Mouse (Mus musculus) heart, adult 8-10 months (tissue): ENCODE results near the gene Trappc10. TPM values are rescaled to one million over a fixed set of nuclear protein-coding genes. Genes with fewer than 3 reads are reported as not detected.
"Not testable (repeated sequence)": the region's sequence is repeated elsewhere in the genome, so short reads cannot be mapped to it uniquely, and the experiment has no call there.

Experiments used
- DNase-seq: peaks from one replicate; pipeline ENCODE4 v3.0.0; 2022; ENCODE audit warnings: low spot score
- total RNA-seq, 4 experiments: library from RNA; stranded (reverse); gene quantifications; 2 replicates each; pipeline ENCODE4 v1.2.4; 2022

The Trappc10 gene
- total RNA-seq, 4 experiments from 2014 or later: 43.6 to 62.3 (median 52.9) TPM

DNA sequence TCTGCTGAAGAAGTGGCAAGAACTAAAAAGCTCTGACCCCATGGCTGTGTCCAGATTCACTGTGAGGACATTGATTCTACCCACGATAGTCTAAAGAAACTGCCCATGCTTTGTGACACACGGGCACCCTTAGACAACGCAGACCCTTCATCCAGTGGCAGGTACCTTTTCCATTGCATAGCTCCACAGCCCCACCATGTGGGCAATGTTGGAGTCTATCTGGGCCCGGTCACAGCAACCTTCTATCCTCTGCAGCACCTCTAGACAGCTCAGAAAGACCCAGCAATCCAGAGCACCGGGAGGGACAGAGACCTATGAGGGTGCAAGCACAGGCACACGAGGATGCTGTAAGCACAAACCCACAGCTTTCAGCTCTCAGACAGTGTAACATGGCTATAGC lies 33.1 kb downstream of the Trappc10 start:
- DNase-seq: no peak

GRCm38 (mm10) chr10:78201182-78201581 lies 43.3 kb downstream of the Trappc10 start:
- no peak for DNase-seq

DNA sequence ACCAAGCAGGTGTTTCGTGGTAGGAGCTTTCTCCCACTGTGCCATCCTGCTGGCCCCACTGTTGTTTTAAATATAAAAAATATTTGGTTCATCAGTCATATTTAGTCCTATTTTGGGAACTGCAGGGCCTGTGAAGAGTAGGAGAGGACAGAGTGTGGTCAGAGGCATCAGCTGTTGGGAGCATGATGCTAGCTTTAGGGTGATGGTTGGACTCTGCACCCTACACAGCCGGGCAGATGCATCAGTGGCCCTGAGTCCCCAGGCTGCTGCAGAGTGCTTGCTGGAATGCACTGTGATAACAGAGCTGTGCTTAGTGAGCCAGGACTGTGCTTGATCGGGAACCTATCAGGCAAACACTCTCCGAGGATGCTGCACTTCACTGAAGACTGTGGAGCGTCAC lies 51.5 kb downstream of the Trappc10 start:
- no peak for DNase-seq

DNA sequence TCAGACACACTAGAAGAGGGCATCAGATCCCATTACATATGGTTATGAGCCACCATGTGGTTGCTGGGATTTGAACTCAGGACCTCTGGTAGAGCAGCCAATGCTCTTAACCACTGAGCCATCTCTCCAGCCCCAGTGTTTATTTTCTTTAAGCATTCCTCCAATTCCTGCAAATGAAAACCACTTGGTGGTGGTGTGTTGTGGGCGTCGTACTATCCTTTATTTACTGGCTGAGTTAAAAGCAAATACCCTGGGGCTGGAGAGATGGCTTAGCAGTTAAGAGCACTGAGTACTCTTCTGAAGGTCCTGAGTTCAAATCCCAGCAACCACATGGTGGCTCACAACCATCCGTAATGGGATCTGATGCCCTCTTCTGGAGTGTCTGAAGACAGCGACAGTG lies 58.4 kb downstream of the Trappc10 start:
- not testable (repeated sequence) for DNase-seq

- DNase-seq: no peak
These were observed 59.1 kb downstream of the Trappc10 start for GRCm38 (mm10) chr10:78185381-78185725.

- DNase-seq: peak; percentile 89
These were observed 59.7 kb downstream of the Trappc10 start, which contains the start of gene Pwp2 for GRCm38 (mm10) chr10:78184531-78185380. Pwp2 (minus strand) TSS chr10:78185149.

DNA sequence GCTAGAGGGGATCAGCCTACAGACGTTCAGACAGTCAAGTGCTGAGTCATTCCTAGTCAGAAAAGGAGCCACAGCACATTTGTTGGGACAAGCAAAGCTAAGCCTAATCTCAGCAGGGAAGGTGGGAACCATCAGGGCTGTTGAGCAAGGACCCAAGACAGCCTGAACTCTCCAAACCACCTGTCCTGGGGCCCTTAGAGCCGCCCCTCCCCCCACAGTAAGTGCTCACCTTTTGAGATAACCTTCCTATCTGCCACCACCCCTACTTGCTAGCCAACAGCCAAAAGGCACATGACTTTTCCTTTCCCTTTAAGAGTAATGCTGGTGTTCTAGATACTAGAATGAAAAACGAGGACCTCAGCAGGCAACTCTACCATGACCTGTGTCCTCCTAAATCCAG lies 60.9 kb downstream of the Trappc10 start:
- no peak for DNase-seq

DNA sequence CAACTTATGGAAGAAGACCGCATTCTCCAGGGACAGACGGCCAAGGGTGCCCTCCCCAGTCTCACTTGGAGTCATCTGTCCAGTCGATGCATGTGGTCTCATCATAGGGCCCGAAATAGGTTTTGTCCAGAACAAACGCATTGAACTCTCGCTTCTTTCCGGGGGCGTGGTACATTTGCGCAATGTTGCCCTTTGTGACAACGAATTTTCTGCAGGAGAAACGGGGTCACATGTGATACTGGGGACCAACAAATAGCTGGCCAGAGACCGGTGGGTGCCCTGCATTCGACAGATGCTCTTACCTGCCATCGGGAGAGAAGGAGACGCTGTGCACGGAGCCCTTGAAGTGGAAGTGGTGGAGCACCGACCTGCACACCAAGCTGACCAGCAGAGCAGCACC lies 62.1 kb downstream of the Trappc10 start:
- DNase-seq: no peak

- no peak for DNase-seq
These were observed 70.0 kb downstream of the Trappc10 start for GRCm38 (mm10) chr10:78174474-78174873.

GRCm38 (mm10) chr10:78171581-78171980 lies 72.9 kb downstream of the Trappc10 start:
- no peak for DNase-seq

DNA sequence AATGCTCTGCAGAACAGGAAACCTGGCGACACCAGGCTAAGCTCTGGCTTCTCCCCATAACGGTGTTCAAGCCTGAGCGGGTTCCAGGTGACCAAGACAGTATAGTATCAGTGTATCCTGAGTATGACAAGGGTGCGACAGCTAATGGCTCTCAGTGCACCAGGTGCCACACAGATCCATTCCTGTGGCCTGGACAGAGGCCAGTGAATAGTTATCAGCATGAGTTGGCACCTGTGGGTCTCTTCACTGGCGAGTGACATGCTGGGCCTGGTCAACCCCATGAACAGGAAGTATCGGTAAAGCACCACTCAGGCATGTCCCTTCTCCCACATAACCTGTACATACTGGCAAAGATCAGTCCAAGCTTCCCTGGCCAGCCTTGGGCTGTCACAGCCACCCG lies 73.4 kb downstream of the Trappc10 start:
- DNase-seq: no peak

GRCm38 (mm10) chr10:78170445-78170844 lies 74.0 kb downstream of the Trappc10 start:
- no peak for DNase-seq

DNA sequence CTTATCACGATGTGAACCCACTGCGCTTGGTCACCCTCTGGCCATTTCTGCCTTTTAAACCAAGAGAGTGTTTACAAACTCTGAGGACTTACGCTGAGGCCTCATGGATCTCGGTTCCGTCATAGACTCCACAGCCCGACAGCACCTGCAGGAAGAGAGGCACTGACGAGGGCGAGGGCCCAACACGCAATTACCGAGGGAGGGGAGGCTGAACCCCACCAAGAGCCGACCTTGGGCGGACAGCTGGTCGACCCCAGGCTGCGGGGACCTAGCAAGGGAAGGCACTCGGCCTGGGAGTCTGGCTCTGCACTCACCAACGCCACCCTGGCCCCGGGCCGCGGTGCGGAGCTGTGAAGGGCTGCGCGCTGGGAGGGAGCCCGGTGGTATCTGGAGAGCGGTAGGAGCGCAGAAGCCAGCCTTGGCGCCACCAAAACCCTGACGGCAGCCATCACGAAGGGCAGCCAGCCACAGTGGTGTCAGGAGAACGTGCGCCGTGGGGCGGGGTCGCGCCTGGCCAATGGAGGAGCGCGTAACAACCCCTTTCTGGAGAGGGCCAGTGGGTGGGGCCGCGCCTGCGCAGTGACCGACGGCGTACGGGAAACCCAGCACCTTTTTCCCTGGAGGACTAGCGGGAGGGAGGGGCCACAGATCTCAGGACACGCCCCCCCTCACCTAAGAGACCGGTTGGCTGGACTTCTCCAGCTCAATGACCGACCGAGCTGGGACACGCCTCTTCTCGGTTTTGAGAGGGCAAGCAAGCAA lies 75.0 kb downstream of the Trappc10 start, which contains the start of gene D10Jhu81e:
TSS of gene D10Jhu81e (minus strand) at position 502 of the 762 bp plus-strand sequence.
- DNase-seq: peak; percentile 99

- DNase-seq: no peak
These were observed 75.6 kb downstream of the Trappc10 start for GRCm38 (mm10) chr10:78168792-78169191.

DNA sequence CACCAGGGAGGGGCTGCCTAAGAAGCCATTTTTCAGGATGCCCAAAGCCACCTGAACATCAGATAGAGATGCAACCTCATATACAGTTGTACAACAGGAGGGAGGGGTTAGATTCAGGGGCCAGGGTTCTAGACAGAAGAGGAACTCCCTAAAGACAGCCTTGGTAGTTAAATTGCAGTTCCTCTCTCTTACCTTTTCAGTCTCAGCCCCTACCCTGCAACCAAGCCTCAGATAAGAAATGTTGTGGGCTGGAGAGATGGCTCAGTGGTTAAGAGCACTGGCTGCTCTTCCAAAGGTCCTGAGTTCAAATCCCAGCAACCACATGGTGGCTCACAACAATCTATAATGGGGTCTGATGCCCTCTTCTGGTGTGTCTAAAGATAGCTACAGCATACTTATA lies 76.7 kb downstream of the Trappc10 start:
- no peak for DNase-seq

- no peak for DNase-seq
These were observed 77.1 kb downstream of the Trappc10 start for GRCm38 (mm10) chr10:78167333-78167732.

GRCm38 (mm10) chr10:78165256-78166005 lies 79.0 kb downstream of the Trappc10 start:
- DNase-seq: no peak

DNA sequence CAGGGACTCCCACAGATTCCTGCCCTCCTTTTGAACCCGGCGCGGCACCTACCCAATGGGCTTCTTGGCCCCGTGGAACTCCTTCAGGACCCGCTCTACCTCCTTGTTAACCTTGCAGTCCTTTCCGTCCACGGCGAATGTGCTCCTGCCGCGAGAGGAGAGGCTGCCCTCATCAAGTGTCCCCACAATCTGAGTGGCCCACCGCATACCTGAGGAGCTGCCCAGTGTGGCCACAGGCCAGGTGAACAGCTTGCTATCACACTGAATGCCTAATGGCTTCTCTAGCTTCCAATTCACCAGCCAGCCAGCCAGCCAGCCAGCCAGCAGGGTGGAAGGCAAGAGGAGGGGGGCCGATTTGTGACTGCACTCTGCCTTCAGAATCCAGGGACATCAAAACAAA lies 79.7 kb downstream of the Trappc10 start:
- DNase-seq: no peak

GRCm38 (mm10) chr10:78163923-78164322 lies 80.5 kb downstream of the Trappc10 start:
- DNase-seq: peak; percentile 79

GRCm38 (mm10) chr10:78163241-78163640 lies 81.2 kb downstream of the Trappc10 start:
- DNase-seq: no peak

DNA sequence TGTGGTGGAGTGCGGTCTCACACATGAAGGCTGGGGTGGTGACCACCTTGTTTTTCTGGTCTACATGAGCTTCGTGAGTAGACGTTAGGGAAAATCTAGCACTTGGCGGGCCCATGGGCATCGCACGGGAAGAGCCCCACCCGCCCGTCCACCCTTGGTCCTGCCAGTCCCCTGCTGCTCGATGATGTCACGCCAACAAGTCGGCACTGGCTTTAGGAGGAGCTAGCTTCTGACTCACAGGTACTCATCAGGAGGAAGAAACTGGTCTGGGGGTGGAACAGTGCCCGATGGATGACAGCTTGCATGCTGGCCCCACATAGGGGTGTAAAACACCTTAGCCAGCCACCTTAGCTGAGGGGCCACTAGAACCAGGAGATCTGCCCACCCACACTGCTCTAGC lies 81.8 kb downstream of the Trappc10 start:
- no peak for DNase-seq

DNA sequence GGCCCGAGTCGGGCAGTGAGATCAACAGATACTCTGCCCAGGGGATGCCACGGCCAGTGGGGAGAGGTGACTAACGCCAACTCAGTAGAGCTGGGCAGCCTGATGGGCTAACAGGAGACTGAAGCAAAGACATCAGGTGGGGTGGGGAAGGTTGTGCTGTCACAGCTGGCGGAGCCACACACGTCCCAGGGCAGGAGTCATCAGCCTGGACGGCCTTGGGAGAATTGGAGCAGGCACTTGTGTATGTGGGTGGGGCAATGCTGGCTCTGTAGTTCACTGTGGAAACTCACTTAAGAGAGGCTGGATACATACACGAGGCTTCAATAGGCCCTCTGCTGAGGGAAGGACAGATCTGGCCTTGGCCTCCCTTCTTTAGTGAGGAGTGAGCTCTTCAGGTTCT lies 83.3 kb downstream of the Trappc10 start:
- no peak for DNase-seq
